Mouse (Mus musculus): ENCODE results near the gene Klrg1. TPM values are rescaled to one million over a fixed set of nuclear protein-coding genes. Genes with fewer than 3 reads are reported as not detected.

Gene Klrg1
- polyA plus RNA-seq, 1 experiment from 2014 or later, result not detected

GRCm38 (mm10) chr6:122296918-122297278 lies 14.2 kb upstream of the Klrg1 start:
- Histone ChIP-seq H3K9ac (ENCODE audit: low read length) (peak overlapping the region; percentile 63), H3K27ac (ENCODE audit: low read depth) (peak overlapping the region; percentile 71; the same call in 1 of the 2 replicates), H3K27me3 (replicated peaks; ENCODE audit: control insufficient read depth, insufficient read depth, low read length) (no peaks in the 10 kb centered on the region), H3K9me3 (ENCODE audit: control insufficient read depth, low read length) (no peaks in the 10 kb centered on the region), H3K4me3 (ENCODE audit: low read depth, low read length) (peak overlapping the region; percentile 49), H3K4me1 (replicated peaks; ENCODE audit: control insufficient read depth, insufficient read depth, low read length) (0 out of 2 replicates have a peak, but pooled peaks cover 5% of the 10 kb centered on the region), H3K4me2 (ENCODE audit: low read length) (peak overlapping the region; percentile 67), H3K36me3 (ENCODE audit: control insufficient read depth, insufficient read depth, low read length) (no peaks in the 10 kb centered on the region)
- 27% methylated on average over 3 of the region's 3 CpGs for WGBS
- ATAC-seq (replicated peaks; ENCODE audit: low FRiP score, low TSS enrichment, low read depth) (peak; percentile 34; the same call in 1 of the 2 replicates), DNase-seq (ENCODE audit: low spot score) (no peak)

- H3K9ac ChIP-seq (ENCODE audit: low read length), result no peak overlapping the region
- no peak for DNase-seq (ENCODE audit: low spot score)
- H3K27me3 ChIP-seq (replicated peaks; ENCODE audit: control insufficient read depth, insufficient read depth, low read length), result no peaks in the 10 kb centered on the region
- no peak overlapping the region for H3K27ac ChIP-seq (ENCODE audit: low read depth)
- no peak for ATAC-seq (replicated peaks; ENCODE audit: low FRiP score, low TSS enrichment, low read depth)
- 0 out of 2 replicates have a peak, but pooled peaks cover 5% of the 10 kb centered on the region for H3K4me1 ChIP-seq (replicated peaks; ENCODE audit: control insufficient read depth, insufficient read depth, low read length)
- 60% methylated on average over 9 of the region's 9 CpGs for WGBS
- no peaks in the 10 kb centered on the region for H3K9me3 ChIP-seq (ENCODE audit: control insufficient read depth, low read length)
- H3K4me2 ChIP-seq (ENCODE audit: low read length), result no peak overlapping the region
- no peak overlapping the region for H3K4me3 ChIP-seq (ENCODE audit: low read depth, low read length)
- no peaks in the 10 kb centered on the region for H3K36me3 ChIP-seq (ENCODE audit: control insufficient read depth, insufficient read depth, low read length)
Observed at GRCm38 (mm10) chr6:122295242-122295641, 12.6 kb upstream of the Klrg1 start.

- H3K27ac ChIP-seq (ENCODE audit: low read depth), result no peak overlapping the region
- H3K27me3 ChIP-seq (replicated peaks; ENCODE audit: control insufficient read depth, insufficient read depth, low read length), result no peaks in the 10 kb centered on the region
- no peak overlapping the region for H3K9ac ChIP-seq (ENCODE audit: low read length)
- DNase-seq (ENCODE audit: low spot score), result no peak
- no peak for ATAC-seq (replicated peaks; ENCODE audit: low FRiP score, low TSS enrichment, low read depth)
- WGBS, result 79% methylated on average over 3 of the region's 3 CpGs
- no peaks in the 10 kb centered on the region for H3K36me3 ChIP-seq (ENCODE audit: control insufficient read depth, insufficient read depth, low read length)
- no peaks in the 10 kb centered on the region for H3K9me3 ChIP-seq (ENCODE audit: control insufficient read depth, low read length)
- 0 out of 2 replicates have a peak, but pooled peaks cover 5% of the 10 kb centered on the region for H3K4me1 ChIP-seq (replicated peaks; ENCODE audit: control insufficient read depth, insufficient read depth, low read length)
- no peak overlapping the region for H3K4me3 ChIP-seq (ENCODE audit: low read depth, low read length)
- H3K4me2 ChIP-seq (ENCODE audit: low read length), result no peak overlapping the region
Observed at GRCm38 (mm10) chr6:122294290-122294689, 11.6 kb upstream of the Klrg1 start.

GRCm38 (mm10) chr6:122293796-122294195 lies 11.1 kb upstream of the Klrg1 start:
- H3K27me3 ChIP-seq (replicated peaks; ENCODE audit: control insufficient read depth, insufficient read depth, low read length), result no peaks in the 10 kb centered on the region
- DNase-seq (ENCODE audit: low spot score), result no peak
- no peaks in the 10 kb centered on the region for H3K9me3 ChIP-seq (ENCODE audit: control insufficient read depth, low read length)
- H3K4me1 ChIP-seq (replicated peaks; ENCODE audit: control insufficient read depth, insufficient read depth, low read length), result 0 out of 2 replicates have a peak, but pooled peaks cover 5% of the 10 kb centered on the region
- WGBS, result 86% methylated on average over 9 of the region's 9 CpGs
- ATAC-seq (replicated peaks; ENCODE audit: low FRiP score, low TSS enrichment, low read depth), result no peak
- H3K4me3 ChIP-seq (ENCODE audit: low read depth, low read length), result no peak overlapping the region
- no peak overlapping the region for H3K9ac ChIP-seq (ENCODE audit: low read length)
- no peak overlapping the region for H3K4me2 ChIP-seq (ENCODE audit: low read length)
- no peak overlapping the region for H3K27ac ChIP-seq (ENCODE audit: low read depth)
- no peaks in the 10 kb centered on the region for H3K36me3 ChIP-seq (ENCODE audit: control insufficient read depth, insufficient read depth, low read length)

GRCm38 (mm10) chr6:122293121-122293520 lies 10.4 kb upstream of the Klrg1 start:
- Histone ChIP-seq H3K27me3 (replicated peaks; ENCODE audit: control insufficient read depth, insufficient read depth, low read length) (no peaks in the 10 kb centered on the region), H3K27ac (ENCODE audit: low read depth) (no peak overlapping the region), H3K4me1 (replicated peaks; ENCODE audit: control insufficient read depth, insufficient read depth, low read length) (0 out of 2 replicates have a peak, but pooled peaks cover 5% of the 10 kb centered on the region), H3K4me3 (ENCODE audit: low read depth, low read length) (no peak overlapping the region), H3K4me2 (ENCODE audit: low read length) (no peak overlapping the region), H3K9ac (ENCODE audit: low read length) (no peak overlapping the region), H3K9me3 (ENCODE audit: control insufficient read depth, low read length) (no peaks in the 10 kb centered on the region), H3K36me3 (ENCODE audit: control insufficient read depth, insufficient read depth, low read length) (no peaks in the 10 kb centered on the region)
- ATAC-seq (replicated peaks; ENCODE audit: low FRiP score, low TSS enrichment, low read depth), result no peak
- 91% methylated on average over 8 of the region's 8 CpGs for WGBS
- DNase-seq (ENCODE audit: low spot score), result no peak

GRCm38 (mm10) chr6:122292184-122292583 lies 9.5 kb upstream of the Klrg1 start:
- no peak overlapping the region for H3K27ac ChIP-seq (ENCODE audit: low read depth)
- H3K9me3 ChIP-seq (ENCODE audit: control insufficient read depth, low read length), result no peaks in the 10 kb centered on the region
- no peak overlapping the region for H3K4me2 ChIP-seq (ENCODE audit: low read length)
- 45% methylated on average over 2 of the region's 2 CpGs for WGBS
- 0 out of 2 replicates have a peak, but pooled peaks cover 3% of the 10 kb centered on the region for H3K4me1 ChIP-seq (replicated peaks; ENCODE audit: control insufficient read depth, insufficient read depth, low read length)
- no peaks in the 10 kb centered on the region for H3K27me3 ChIP-seq (replicated peaks; ENCODE audit: control insufficient read depth, insufficient read depth, low read length)
- no peak overlapping the region for H3K9ac ChIP-seq (ENCODE audit: low read length)
- no peak for DNase-seq (ENCODE audit: low spot score)
- ATAC-seq (replicated peaks; ENCODE audit: low FRiP score, low TSS enrichment, low read depth), result no peak
- no peaks in the 10 kb centered on the region for H3K36me3 ChIP-seq (ENCODE audit: control insufficient read depth, insufficient read depth, low read length)
- H3K4me3 ChIP-seq (ENCODE audit: low read depth, low read length), result no peak overlapping the region

GRCm38 (mm10) chr6:122291735-122292134 lies 9.1 kb upstream of the Klrg1 start:
- Histone ChIP-seq H3K36me3 (ENCODE audit: control insufficient read depth, insufficient read depth, low read length) (no peaks in the 10 kb centered on the region), H3K4me2 (ENCODE audit: low read length) (no peak overlapping the region), H3K27ac (ENCODE audit: low read depth) (no peak overlapping the region), H3K9me3 (ENCODE audit: control insufficient read depth, low read length) (no peaks in the 10 kb centered on the region), H3K4me3 (ENCODE audit: low read depth, low read length) (no peak overlapping the region), H3K9ac (ENCODE audit: low read length) (no peak overlapping the region), H3K27me3 (replicated peaks; ENCODE audit: control insufficient read depth, insufficient read depth, low read length) (no peaks in the 10 kb centered on the region), H3K4me1 (replicated peaks; ENCODE audit: control insufficient read depth, insufficient read depth, low read length) (no peaks in the 10 kb centered on the region)
- ATAC-seq (replicated peaks; ENCODE audit: low FRiP score, low TSS enrichment, low read depth) (no peak), DNase-seq (ENCODE audit: low spot score) (no peak)
- 74% methylated on average over 3 of the region's 3 CpGs for WGBS

GRCm38 (mm10) chr6:122291264-122291663 lies 8.6 kb upstream of the Klrg1 start:
- H3K4me1 ChIP-seq (replicated peaks; ENCODE audit: control insufficient read depth, insufficient read depth, low read length), result no peaks in the 10 kb centered on the region
- H3K4me3 ChIP-seq (ENCODE audit: low read depth, low read length), result no peak overlapping the region
- ATAC-seq (replicated peaks; ENCODE audit: low FRiP score, low TSS enrichment, low read depth) (no peak), DNase-seq (ENCODE audit: low spot score) (no peak)
- H3K27me3 ChIP-seq (replicated peaks; ENCODE audit: control insufficient read depth, insufficient read depth, low read length), result no peaks in the 10 kb centered on the region
- H3K4me2 ChIP-seq (ENCODE audit: low read length), result no peak overlapping the region
- H3K9me3 ChIP-seq (ENCODE audit: control insufficient read depth, low read length), result no peaks in the 10 kb centered on the region
- H3K36me3 ChIP-seq (ENCODE audit: control insufficient read depth, insufficient read depth, low read length), result no peaks in the 10 kb centered on the region
- 85% methylated on average over 2 of the region's 2 CpGs for WGBS
- H3K27ac ChIP-seq (ENCODE audit: low read depth), result no peak overlapping the region
- H3K9ac ChIP-seq (ENCODE audit: low read length), result no peak overlapping the region

- H3K36me3 ChIP-seq (ENCODE audit: control insufficient read depth, insufficient read depth, low read length), result no peaks in the 10 kb centered on the region
- no peaks in the 10 kb centered on the region for H3K4me1 ChIP-seq (replicated peaks; ENCODE audit: control insufficient read depth, insufficient read depth, low read length)
- H3K27ac ChIP-seq (ENCODE audit: low read depth), result no peak overlapping the region
- WGBS, result 8% methylated on average over 3 of the region's 3 CpGs
- DNase-seq (ENCODE audit: low spot score) (no peak), ATAC-seq (replicated peaks; ENCODE audit: low FRiP score, low TSS enrichment, low read depth) (no peak)
- H3K4me3 ChIP-seq (ENCODE audit: low read depth, low read length), result no peak overlapping the region
- no peak overlapping the region for H3K4me2 ChIP-seq (ENCODE audit: low read length)
- H3K9me3 ChIP-seq (ENCODE audit: control insufficient read depth, low read length), result no peaks in the 10 kb centered on the region
- no peaks in the 10 kb centered on the region for H3K27me3 ChIP-seq (replicated peaks; ENCODE audit: control insufficient read depth, insufficient read depth, low read length)
- H3K9ac ChIP-seq (ENCODE audit: low read length), result no peak overlapping the region
Observed at GRCm38 (mm10) chr6:122290253-122290652, 7.6 kb upstream of the Klrg1 start.
